Mouse (Mus musculus) heart, adult 2 months (tissue): ENCODE measurements at regions not wholly inside any gene's neighbourhood (a gene's known extent, or its start where the extent isn't known, plus 50 kb on each side); places are given as distances from the start of the nearest gene placed in this dataset.

Experiments used
- DNase-seq, 2 experiments: peaks; one replicate each; pipeline ENCODE4 v3.0.0; 2021
- H3K27ac ChIP-seq: fragments of 200-600 bp; 2 replicates; pipeline ENCODE4 v1.8.1; 2022
- H3K27me3 ChIP-seq: fragments of 200-500 bp; 2 replicates; pipeline ENCODE4 v1.6.1; 2012; ENCODE audit warnings: mild to moderate bottlenecking, low read length, inconsistent platforms, mixed read lengths; ENCODE audit not compliant: control insufficient read depth, insufficient read depth
- H3K36me3 ChIP-seq: fragments of 200-500 bp; 2 replicates; pipeline ENCODE4 v1.6.1; 2012; ENCODE audit warnings: low read length, inconsistent platforms; ENCODE audit not compliant: control insufficient read depth, insufficient read depth
- H3K4me1 ChIP-seq: fragments of 200-500 bp; 2 replicates; pipeline ENCODE4 v1.6.1; 2011; ENCODE audit warnings: low read length; ENCODE audit not compliant: control insufficient read depth, insufficient read depth
- H3K4me3 ChIP-seq: fragments of 200-600 bp; 2 replicates; pipeline ENCODE4 v1.8.1; 2022
- H3K79me2 ChIP-seq: fragments of 200-500 bp; replicated peaks from 2 replicates; pipeline ENCODE4 v1.6.1; 2012; ENCODE audit warnings: mild to moderate bottlenecking, inconsistent platforms, low read length, moderate library complexity, mixed read lengths; ENCODE audit not compliant: control insufficient read depth, insufficient read depth
- H3K9ac ChIP-seq: fragments of 200-500 bp; 2 replicates; pipeline ENCODE4 v1.6.1; 2012; ENCODE audit warnings: low read depth, mild to moderate bottlenecking, control low read depth, inconsistent platforms, low read length, mixed read lengths
- CTCF ChIP-seq: fragments of 200-600 bp; IDR thresholded peaks from 2 replicates; pipeline ENCODE4 v1.8.1; 2022; ENCODE audit warnings: antibody characterized with exemption, mild to moderate bottlenecking, moderate library complexity
- EP300 ChIP-seq: fragments of 200-500 bp; IDR thresholded peaks from 2 replicates; pipeline ENCODE4 v1.6.1; 2011; ENCODE audit warnings: low read depth, low read length, control low read depth; ENCODE audit not compliant: insufficient read depth
- POLR2A ChIP-seq: fragments of 200-500 bp; IDR thresholded peaks from 2 replicates; pipeline ENCODE4 v1.6.1; 2011; ENCODE audit warnings: mild to moderate bottlenecking, low read depth, low read length, control low read depth; ENCODE audit not compliant: insufficient read depth
- WGBS: fragments of 180-500 bp; shearing (Covaris S2); methylation state at CpG from one replicate; pipeline ENCODE4 v1.1.7; 2018; 5-methylcytosine and 5-hydroxymethylcytosine counted together
- intact Hi-C: fragments of 180-260 bp; cut with DNase I; formaldehyde crosslinking; loops from one replicate; pipeline ENCODE4 v1.15.1; 2025

DNA sequence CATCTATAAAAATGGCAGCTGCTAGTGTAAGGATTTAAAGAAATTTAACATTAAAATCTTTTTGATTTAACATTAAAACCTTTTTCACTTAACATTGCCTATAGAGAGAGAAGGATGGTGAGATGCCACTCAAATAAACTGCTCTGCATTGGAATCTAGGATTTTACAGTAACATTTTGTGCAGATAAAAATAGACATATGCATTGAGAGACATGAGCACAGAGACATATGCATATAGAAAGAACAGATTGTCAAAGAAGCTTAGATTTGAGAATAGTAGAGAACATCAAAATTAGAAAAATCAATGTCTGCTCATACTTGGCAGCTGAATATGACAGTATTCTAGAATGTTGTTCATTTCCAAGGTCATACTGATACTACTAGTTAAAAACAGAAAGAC lies 220.2 kb downstream of the Arap2 start:
- Histone ChIP-seq H3K9ac (no peak overlapping the region), H3K79me2 (no peaks in the 10 kb centered on the region), H3K27ac (no peak overlapping the region), H3K27me3 (no peaks in the 10 kb centered on the region), H3K4me3 (no peak overlapping the region), H3K36me3 (no peaks in the 10 kb centered on the region), H3K4me1 (no peaks in the 10 kb centered on the region)
- TF ChIP-seq CTCF (no peak), EP300 (no peak)
- no peak for DNase-seq
- intact Hi-C loops: no loop called here

DNA sequence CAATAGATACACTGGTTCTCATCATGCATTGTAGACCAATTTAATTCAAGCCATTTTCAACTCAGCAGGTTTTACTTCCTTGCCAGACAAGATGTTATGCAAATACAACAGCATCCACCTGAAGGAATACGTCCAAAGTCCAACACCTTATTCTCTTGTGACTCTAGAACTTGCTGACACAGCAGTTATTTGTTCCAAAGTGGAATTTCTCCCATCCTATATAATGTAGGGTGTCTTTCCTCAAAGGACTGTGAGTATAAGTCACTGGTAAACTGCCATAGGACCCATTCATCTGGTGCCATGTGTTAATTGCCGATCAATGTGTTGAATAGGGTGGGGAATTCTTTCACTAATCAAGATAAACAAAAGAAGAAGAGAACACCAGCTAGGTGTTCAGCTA lies 226.7 kb downstream of the Arap2 start:
- Histone ChIP-seq H3K9ac (no peak overlapping the region), H3K36me3 (no peaks in the 10 kb centered on the region), H3K27me3 (no peaks in the 10 kb centered on the region), H3K4me1 (no peaks in the 10 kb centered on the region), H3K27ac (no peak overlapping the region), H3K79me2 (no peaks in the 10 kb centered on the region), H3K4me3 (no peak overlapping the region)
- intact Hi-C loops: no loop called here
- WGBS: 80% methylated on average over 2 of the region's 2 CpGs
- no peak for DNase-seq
- TF ChIP-seq EP300 (no peak), CTCF (no peak), POLR2A (no peak)

DNA sequence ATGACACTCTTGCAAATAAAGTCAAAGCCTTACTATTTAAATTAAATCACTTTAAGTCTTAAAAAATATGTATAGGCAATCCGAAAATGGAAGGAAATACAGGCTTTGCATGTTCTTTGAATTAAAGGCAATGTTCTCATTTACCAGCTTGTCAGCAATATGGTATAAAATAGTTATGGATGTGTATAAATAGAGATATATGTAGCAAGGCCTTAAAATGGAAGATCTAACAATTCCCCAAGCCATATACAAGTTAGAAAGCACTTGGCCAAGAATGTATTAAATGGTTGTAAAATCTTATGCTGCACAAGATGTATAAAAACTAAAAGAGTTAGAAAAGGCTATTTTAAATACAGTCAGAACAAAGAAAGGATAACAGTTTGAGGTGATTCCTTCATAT lies 254.1 kb downstream of the Arap2 start:
- intact Hi-C loops: no loop called here
- Histone ChIP-seq H3K4me1 (no peaks in the 10 kb centered on the region), H3K27me3 (no peaks in the 10 kb centered on the region), H3K9ac (no peak overlapping the region), H3K79me2 (no peaks in the 10 kb centered on the region), H3K36me3 (no peaks in the 10 kb centered on the region), H3K27ac (no peak overlapping the region), H3K4me3 (no peak overlapping the region)
- WGBS: 45% methylated on average over 1 of the region's 1 CpGs
- no peak for DNase-seq
- no peak for TF ChIP-seq POLR2A
- TF ChIP-seq EP300: no peak
- TF ChIP-seq CTCF: no peak

DNA sequence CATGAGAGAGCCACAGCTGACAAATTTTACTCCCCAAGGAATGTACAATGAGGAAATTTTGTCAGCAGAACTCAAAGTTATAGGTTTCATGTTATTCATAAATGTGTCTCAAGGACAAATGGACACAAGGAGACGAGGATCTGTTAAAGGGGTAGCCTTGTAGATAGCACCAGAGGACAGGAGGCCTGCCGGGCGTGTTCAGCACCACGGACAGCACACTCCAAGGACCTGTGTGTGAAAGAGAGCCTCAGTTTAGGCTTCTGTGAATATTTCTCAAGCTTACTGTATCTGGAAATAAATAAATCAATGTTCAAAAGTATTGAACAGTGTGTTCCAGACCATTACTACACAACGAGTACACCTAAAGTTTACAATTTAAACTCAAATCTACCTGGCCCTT lies 282.4 kb downstream of the Arap2 start:
- H3K9ac ChIP-seq: no peak overlapping the region
- H3K4me3 ChIP-seq: no peak overlapping the region
- DNase-seq: no peak
- H3K27me3 ChIP-seq: no peaks in the 10 kb centered on the region
- H3K4me1 ChIP-seq: no peaks in the 10 kb centered on the region
- TF ChIP-seq EP300: no peak
- TF ChIP-seq CTCF: no peak
- TF ChIP-seq POLR2A: no peak
- intact Hi-C loops: no loop called here
- no peaks in the 10 kb centered on the region for H3K36me3 ChIP-seq
- 23% methylated on average over 5 of the region's 5 CpGs for WGBS
- H3K79me2 ChIP-seq: no peaks in the 10 kb centered on the region
- H3K27ac ChIP-seq: no peak overlapping the region

DNA sequence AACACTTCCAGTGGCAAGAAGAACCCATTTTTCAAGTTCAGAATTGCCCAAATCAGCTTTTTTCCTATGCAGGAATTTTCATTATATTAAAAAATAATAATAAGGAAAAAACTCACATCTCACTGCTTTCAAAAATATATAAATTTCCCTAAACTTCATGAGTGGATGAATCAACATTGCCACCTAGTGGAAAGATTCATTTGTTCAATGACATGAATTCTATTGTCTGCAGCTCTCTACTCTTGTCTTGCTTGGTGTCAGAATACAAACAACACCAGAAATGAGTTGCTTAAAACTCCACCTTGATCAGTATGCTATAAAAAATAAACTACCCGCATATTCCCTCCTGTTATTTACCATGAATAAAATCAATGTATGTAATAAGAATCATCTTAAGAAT lies 285.0 kb downstream of the Arap2 start:
- H3K9ac ChIP-seq: no peak overlapping the region
- H3K4me3 ChIP-seq: no peak overlapping the region
- H3K27ac ChIP-seq: no peak overlapping the region
- no peaks in the 10 kb centered on the region for H3K79me2 ChIP-seq
- no peaks in the 10 kb centered on the region for H3K27me3 ChIP-seq
- no peak for DNase-seq
- no peaks in the 10 kb centered on the region for H3K36me3 ChIP-seq
- TF ChIP-seq EP300 (no peak), CTCF (peak; percentile 42), POLR2A (no peak)
- WGBS: 24% methylated on average over 1 of the region's 1 CpGs
- intact Hi-C loops: no loop called here
- no peaks in the 10 kb centered on the region for H3K4me1 ChIP-seq

DNA sequence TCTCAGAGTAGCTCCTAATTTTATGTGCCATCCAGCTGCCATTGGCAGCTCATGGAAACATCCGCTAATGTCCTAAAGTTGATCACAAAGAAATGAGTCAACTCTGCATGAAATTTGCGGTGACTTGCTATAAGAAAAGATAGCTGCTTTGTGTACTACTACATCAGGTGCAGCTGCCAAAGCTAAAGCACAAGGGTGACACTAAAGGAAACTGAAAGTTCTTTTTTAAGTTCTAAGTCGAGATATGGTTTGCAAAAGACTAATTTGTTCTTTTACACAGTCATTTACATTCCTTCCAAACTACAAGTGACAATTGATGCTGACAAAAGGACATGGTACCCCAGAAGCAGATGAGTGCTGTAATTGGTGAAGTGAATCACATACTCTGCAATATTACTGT lies 292.5 kb downstream of the Arap2 start:
- 67% methylated on average over 3 of the region's 3 CpGs for WGBS
- DNase-seq: no peak

More for the DNA sequence above, 292.5 kb downstream of the Arap2 start:
- H3K4me1 ChIP-seq: no peaks in the 10 kb centered on the region
- no peak overlapping the region for H3K27ac ChIP-seq
- TF ChIP-seq POLR2A (no peak), EP300 (no peak), CTCF (no peak)
- H3K36me3 ChIP-seq: no peaks in the 10 kb centered on the region
- no peak overlapping the region for H3K4me3 ChIP-seq
- no peak overlapping the region for H3K9ac ChIP-seq
- no peaks in the 10 kb centered on the region for H3K79me2 ChIP-seq
- H3K27me3 ChIP-seq: no peaks in the 10 kb centered on the region
- intact Hi-C loops: no loop called here
